Mouse (Mus musculus) cerebellum, adult 11 months (tissue): ENCODE results near the gene Fam227b.
A peak's percentile ranks its signal among the peaks of the same experiment; 100 is the strongest.

ENCODE experiments used
- DNase-seq: peaks from one replicate; pipeline ENCODE4 v3.0.0; 2022

Gene Fam227b

DNA sequence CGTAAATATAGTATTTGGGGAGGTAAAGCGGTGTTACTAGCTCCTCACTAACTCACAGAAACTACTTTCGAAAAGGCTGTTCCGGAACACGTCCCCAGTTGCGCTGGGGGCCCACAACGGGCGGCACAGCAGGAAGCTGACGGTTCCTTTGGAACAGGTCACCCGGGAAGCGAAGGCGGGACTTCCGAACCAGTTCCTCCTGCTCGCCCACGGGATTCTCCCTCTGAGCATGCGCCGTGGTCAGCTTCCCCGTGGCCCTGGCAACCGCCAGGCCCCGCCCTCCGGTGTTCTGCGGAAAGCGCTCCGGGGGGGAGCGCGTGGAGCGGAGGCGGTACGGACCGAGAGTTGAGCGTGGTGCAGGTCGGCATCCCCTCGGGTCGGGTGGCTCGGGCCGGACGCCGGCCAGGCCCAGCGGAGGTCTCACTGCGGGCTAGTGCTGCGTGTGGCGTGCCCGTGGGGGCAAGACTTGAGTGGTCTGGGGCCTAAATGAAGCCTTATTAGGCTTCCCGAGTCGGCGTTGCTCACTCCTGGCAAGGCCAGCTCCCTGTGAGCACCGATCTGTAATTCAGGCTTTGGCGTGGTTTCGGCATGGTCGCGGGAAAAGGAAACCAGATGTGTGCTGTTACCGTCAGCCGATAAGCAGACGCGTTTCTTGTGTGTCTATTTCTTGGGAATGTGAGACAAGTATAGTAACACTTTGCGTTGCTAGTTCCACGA lies at the start of gene Fam227b, which contains the start of gene Dtwd1:
Gene Fam227b (minus strand): TSS at position 150 of the 717 bp plus-strand sequence.
Gene Dtwd1 (plus strand): TSS at position 287 of the 717 bp plus-strand sequence.
- DNase-seq = peak; percentile 97

GRCm38 (mm10) chr2:126198971-126199370 lies 47.2 kb upstream of the Fam227b start:
- no peak for DNase-seq

GRCm38 (mm10) chr2:126195631-126196356 lies 44.0 kb upstream of the Fam227b start:
- DNase-seq = no peak

DNA sequence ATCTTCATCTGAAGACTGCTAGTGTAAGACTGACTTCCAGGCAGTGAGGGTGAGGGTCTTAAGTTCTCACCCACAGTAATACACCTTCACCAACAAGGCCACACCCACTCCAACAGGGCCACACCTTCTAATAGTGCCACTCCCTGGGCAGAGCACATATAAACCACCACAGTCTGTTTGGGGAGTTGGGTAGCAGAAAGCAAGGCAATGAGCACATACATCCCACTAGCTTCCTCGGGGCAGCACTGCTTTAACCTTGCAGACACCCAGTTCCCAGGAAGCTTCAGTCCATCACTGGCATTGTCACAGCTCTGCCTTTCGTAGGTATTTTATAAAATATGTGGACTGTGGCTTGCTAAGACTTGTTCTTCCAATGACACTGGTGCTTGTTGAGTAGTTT lies 40.3 kb upstream of the Fam227b start:
- DNase-seq = no peak

GRCm38 (mm10) chr2:126191306-126191705 lies 39.5 kb upstream of the Fam227b start:
- DNase-seq = no peak

DNA sequence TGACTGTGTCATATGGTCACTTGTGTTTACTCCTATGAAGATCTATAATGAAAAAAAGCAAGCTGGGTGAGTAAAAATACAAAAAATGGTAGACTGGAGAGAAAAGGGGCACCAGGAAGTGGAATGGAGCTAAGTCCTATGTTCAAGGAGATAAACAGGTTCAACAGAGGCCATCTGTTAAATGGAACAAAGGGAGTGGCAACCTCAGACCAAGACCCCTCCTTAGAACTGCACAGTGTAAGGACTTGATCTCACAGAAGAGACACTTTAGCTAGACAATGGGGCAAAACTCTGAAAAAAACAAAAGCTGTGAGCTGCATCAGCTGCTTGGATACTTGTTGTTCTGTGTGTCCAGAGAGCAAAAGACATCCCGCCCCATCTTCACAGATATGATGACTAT lies 19.6 kb upstream of the Fam227b start:
- DNase-seq = no peak

DNA sequence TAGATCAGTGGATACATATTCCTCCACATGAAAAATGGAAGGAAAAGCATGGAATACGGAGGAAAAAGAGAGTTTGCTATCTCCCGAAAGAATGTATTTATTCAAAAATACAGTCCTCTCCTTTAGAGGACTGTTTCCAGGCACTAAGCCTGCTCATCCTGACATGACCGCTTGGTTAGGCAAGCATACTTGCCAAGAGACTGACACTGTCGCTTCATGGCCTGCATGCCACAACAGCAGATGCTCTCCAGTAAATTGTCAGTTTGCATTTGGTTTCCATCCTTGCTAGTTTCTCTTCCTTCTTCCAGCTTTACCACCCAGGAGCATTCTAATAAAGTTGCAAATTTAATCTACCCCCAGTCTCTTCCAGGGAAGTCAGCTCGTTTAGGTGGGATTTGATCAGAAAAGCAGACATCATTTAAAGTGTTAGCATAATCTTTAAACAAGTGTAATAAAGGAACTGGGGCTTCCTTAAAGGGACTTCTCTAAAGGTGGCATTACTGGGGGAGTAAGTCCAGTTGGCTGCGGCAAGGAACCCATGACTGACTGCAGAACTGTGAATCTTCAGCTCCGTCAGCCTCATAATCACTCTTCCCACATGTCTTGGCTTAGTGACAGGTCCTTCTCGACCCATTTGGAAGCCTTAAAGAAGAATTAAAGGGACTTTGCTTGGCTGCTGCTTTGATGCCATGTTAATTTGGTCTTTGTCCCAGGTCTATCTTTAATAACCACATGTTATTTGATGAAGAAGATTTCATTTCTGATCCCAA lies 15.2 kb upstream of the Fam227b start:
- DNase-seq = no peak

GRCm38 (mm10) chr2:126166335-126166734 lies 14.5 kb upstream of the Fam227b start:
- DNase-seq = no peak

DNA sequence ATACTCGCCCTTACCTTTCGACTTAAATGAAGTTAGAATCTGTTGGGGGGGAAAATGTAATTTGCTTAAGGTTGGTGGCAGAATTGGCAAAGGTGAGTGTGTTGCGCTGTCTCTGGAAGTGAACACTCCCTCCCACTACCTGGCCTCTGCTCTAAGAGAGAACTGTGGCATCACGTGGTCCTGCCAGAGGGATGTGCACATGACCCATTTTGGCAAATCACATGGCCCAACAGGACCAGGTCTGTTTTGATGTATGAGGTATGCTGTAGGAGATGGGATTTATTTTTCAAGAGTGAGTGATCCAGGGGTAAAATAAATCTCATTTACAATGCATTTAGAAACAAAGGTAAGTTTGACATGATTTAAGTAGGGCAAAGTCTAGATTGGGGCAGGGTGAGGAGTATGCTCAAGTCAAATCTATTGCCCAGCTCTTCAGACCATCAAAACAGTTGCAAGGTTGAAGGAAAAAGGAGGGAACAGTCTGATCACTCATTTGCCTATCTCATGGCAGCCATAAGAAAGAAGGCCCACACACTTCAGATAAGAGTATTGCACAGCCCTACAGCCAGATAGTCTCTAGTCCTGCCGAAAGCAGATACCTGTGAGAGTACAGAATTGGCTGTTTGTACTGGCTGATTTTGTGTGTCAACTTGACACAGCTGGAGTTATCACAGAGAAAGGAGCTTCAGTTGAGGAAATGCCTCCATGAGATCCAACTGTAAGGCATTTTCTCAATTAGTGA lies 13.6 kb upstream of the Fam227b start:
- DNase-seq = no peak

DNA sequence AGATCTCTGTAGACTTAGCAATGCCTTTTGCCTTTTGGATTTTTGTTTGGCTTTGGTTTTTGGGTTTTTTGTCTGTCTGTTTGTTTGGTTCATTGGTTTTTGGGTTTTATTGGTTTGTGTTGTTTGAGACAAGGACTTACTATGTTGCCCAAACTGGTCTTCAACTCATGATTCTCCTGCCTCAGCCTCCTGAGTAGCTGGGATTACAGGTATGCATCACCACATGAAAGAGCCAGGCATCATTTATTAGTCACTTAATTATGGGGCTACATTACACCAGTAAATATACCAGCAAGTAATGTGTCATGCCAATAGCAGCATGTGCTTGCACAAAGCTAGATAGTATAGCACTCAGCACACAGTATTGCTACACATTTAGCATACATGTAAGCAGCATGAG lies 4.1 kb downstream of the Fam227b start:
- no peak for DNase-seq

GRCm38 (mm10) chr2:126094616-126095015 lies 57.2 kb downstream of the Fam227b start:
- no peak for DNase-seq

DNA sequence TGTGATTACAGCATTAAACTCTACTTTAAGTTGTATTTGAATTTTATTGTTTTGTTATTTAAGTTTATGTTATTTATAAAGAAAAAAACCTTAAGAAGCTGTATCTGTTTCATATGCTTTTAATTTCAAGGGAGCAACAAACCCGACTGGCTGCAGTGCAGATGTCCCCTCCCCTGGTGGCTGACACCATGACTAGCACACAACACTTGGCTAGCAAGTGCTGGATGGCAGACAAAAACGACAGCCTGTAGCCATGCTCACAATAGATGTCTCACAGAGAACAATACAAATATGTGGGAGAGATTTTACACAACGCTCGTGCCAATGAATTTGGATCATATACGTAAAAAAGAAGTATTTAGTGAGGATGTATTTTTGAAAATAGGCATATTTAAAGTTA lies 61.4 kb downstream of the Fam227b start:
- DNase-seq = no peak

- no peak for DNase-seq
Measured at GRCm38 (mm10) chr2:126086187-126086586, 65.6 kb downstream of the Fam227b start.

DNA sequence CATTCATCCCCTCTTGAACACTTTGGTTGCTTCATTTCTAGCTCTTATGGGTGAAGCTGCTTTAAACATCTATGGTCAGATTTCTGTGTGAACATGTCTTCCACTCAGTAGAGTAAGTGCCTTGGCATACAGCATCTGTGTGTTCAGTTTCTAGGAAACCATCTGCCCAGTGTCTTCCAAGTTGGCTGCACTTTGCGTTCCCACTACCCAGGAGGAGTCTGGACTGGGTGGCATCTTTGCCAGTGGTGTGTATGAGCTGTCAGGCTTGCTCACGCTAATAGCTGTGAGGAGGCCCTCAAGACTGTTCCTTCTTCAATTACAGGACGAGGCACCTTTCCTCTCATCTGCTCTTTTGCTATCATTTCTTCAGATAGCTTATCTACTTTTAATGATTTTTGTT lies 67.5 kb downstream of the Fam227b start:
- DNase-seq = no peak

DNA sequence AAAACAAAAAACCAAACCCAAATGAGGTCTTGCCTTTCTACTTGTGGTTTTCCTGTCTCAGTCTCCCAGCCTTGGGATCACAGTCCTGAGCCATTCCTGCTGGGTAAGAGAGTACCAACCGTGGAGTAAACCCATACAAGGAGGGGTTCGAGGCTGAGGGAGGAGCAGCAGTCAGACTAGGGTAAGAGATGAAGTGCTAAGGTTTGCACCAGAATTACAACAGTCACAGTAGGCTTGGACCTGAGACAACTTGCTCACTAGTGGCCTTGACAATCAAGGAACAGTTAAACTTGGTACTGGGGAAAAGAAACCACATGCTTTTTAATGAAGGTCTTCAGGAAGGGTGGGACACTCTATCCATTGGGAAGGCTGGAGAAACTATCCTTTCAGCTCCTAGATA lies 72.7 kb downstream of the Fam227b start:
- no peak for DNase-seq

GRCm38 (mm10) chr2:126076506-126076905 lies 75.3 kb downstream of the Fam227b start:
- DNase-seq = no peak

DNA sequence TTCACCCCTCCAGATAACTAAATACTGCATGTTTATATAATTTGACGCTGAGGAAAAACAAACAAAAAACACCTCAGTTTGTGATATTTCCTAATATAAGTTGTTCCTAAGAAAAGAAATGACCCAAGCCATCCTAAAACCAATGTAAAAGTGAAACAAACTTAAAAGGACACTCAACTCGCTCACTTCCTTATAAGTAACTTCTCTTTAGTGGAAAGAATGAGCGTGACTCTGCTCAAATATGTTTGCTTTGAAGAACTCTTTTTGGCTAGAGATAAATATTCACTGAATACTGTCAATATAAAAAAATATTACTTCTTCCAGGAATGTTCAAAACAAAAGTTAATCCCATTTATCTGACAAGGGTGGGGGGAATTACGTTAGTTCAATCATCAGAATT lies 78.1 kb downstream of the Fam227b start:
- no peak for DNase-seq

- DNase-seq = no peak
Measured at GRCm38 (mm10) chr2:126069740-126070139, 82.1 kb downstream of the Fam227b start.

GRCm38 (mm10) chr2:126065303-126065856 lies 86.4 kb downstream of the Fam227b start:
- DNase-seq = no peak

DNA sequence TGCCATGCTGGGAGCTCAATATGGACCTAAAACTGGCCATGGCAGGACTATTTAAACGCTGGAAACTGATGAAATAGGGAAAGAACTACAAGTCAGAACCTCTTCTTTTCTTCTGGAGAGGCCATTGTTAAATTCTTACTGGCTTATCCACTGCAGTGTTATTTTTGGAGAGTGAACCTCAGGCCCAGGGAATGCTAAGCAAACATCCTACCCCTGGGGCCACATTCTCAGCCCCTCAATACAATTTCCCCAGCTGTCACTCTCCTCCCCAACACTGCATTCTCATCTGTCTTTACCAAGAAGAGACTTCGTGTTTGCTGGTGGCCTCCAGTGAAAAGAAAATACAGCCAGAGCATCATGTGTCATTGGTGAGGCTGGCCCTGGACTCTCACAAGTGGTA lies 87.0 kb downstream of the Fam227b start:
- DNase-seq = no peak

DNA sequence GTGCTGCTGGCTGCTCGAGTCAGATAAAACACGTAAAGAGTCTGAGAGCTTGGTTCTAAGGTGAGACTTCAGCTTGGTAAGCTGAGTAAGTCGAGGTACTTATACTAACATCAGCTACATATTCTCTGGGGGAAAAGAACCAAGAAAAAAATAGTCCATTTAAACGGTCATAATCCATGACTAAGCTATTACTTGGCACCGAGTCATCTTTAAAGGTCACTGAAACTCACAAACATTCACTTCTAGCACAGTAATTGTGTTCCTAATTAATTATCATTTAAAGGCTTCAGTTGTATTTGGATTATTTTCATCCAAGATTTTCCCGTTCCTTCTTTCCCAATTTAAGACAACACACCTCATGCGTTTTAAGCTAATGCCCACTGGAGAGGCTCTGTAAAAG lies 88.9 kb downstream of the Fam227b start:
- DNase-seq = no peak

DNA sequence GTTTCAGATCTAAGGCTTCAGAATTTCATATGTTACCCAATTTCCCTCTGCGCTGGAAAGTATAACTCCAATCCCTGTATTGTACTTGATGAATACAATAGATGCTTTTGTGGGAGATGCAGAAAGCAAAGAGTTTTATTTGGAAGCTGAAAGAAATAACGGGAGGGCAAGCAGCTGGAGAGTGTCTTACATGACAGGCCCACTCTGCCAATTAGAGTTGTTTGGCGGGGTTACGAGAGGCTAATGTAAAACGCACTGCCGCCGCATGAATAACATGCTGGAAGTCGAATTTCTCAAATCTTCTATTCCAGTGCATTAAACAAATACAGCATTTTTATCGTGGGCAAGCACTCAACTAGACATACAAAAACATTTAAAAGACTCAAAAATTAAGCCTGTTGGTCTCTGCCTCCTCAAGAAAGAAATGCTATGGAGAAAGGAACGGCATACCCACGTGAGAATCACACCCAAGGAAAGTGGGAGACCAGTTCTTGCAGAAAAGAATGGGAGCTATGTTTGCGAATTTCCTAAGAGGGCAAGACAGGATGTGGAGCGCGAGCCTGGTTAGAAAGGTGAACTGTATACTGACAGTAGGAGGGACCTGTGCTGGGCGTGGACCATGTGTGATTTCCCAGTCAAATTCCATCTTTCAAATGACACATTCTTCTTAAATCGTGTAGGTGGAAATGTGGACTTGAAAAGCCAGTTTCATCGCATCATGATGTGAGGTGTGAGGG lies 90.6 kb downstream of the Fam227b start:
- no peak for DNase-seq
